Mouse (Mus musculus) cortical plate, adult 2 months (tissue): ENCODE measurements around the gene Spr. TPM values are rescaled to one million over a fixed set of nuclear protein-coding genes. Genes with fewer than 3 reads are reported as not detected.
"Not testable (repeated sequence)": the region's sequence is repeated elsewhere in the genome, so short reads cannot be mapped to it uniquely, and the experiment has no call there.

Source experiments
- H3K27ac ChIP-seq: fragments of 200-500 bp; 2 replicates; pipeline ENCODE4 v1.5.1; 2012; ENCODE audit warnings: low read length, control low read depth, inconsistent platforms; ENCODE audit not compliant: insufficient read depth
- H3K4me1 ChIP-seq: fragments of 200-500 bp; 2 replicates; pipeline ENCODE4 v1.6.1; 2011; ENCODE audit warnings: low read length; ENCODE audit not compliant: control insufficient read depth, insufficient read depth
- H3K4me3 ChIP-seq: fragments of 200-500 bp; 2 replicates; pipeline ENCODE4 v1.5.1; 2011; ENCODE audit warnings: mild to moderate bottlenecking, low read length, control low read depth; ENCODE audit not compliant: insufficient read depth
- CTCF ChIP-seq: fragments of 200-500 bp; IDR thresholded peaks from 2 replicates; pipeline ENCODE4 v1.5.1; 2011; ENCODE audit warnings: mild to moderate bottlenecking, control low read depth, low read length; ENCODE audit not compliant: insufficient read depth; ENCODE audit errors: extremely low read depth
- POLR2A ChIP-seq: fragments of 200-500 bp; IDR thresholded peaks from 2 replicates; pipeline ENCODE4 v1.6.1; 2011; ENCODE audit warnings: mild to moderate bottlenecking, low read length, control low read depth; ENCODE audit not compliant: insufficient read depth; ENCODE audit errors: extremely low read depth
- polyA plus RNA-seq: library from polyadenylated mRNA; depleted of rRNA; stranded (reverse); fragments of >200 nt; gene quantifications from 2 replicates; pipeline ENCODE4 v1.2.3, GENCODE M21; 2012; rRNA removed

The Spr gene
- 15.3 and 18.5 TPM in 2 replicates for polyA plus RNA-seq

- no peaks in the 10 kb centered on the region for H3K4me1 ChIP-seq
- H3K4me3 ChIP-seq, result peak within 1 kb of the TSS; percentile 61
- peak; percentile 77 for TF ChIP-seq CTCF
- peak; percentile 76 for TF ChIP-seq POLR2A
- H3K27ac ChIP-seq, result peak within 1 kb of the TSS; percentile 72
Measured at GRCm38 (mm10) chr6:85137217-85138035, at the start of gene Spr. Gene Spr (minus strand): TSS chr6:85137766.

- Histone ChIP-seq H3K4me1 (no peaks in the 10 kb centered on the region), H3K4me3 (peak overlapping the region; percentile 77), H3K27ac (no peak overlapping the region)
- TF ChIP-seq POLR2A (no peak), CTCF (no peak)
Measured at GRCm38 (mm10) chr6:85186744-85187059, 49.1 kb upstream of the Spr start.

DNA sequence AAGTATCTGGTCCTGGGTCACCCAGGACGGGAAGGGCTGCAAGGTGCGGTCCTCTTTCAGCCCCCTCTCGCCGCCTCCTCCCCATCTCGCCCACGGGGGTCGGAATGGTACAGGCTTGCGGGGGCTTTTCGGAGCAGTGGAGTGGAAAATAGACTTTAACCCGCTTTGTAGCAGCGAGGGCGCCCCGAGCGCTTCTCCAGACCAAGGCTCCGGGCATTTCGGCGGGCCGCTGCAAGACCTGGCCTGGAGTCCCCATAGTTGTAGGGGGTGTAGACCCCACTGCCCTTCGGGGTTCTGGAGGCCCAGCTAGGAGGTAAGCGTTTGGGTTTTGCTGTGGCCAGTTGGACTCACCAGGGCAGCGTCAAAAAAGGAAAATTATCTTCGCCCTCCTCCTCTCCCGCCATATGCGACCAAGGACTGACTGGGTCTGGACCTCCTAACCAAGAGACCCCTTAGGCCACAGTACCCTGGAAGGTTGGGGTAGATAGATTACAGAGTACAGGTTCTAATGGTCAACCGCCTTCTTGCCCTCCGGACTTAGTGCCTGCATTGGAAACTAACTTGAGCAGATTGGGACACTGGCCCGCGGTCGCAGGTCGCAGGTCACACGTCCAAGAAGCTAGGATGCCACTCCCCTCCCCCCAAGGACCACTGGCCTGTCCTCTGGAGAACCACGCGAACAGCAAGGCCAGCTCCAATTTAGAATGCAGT is 48.6 kb upstream of the Spr start:
- H3K27ac ChIP-seq, result no peak overlapping the region
- no peaks in the 10 kb centered on the region for H3K4me1 ChIP-seq
- H3K4me3 ChIP-seq, result peak overlapping the region; percentile 77; the same call in 1 of the 2 replicates
- TF ChIP-seq CTCF, result no peak

DNA sequence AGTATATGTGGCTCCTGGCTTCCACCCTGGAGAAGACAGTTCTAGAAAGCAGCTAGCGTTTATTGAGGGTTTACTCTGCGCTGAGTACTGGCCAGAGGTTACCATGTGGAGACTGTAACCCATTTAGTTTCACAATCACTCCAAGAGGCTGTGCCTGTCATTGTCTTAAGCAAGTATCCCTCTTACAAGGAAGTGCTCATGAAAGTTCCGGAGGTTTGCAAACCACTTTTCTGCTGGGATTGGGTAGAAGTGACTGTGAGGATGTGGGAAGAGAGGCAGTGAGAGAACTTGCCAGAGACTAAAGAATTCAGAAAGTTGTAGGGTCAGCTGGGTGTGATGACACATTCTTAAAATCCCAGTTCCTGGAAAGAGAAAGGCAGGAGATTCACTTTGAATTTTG is 46.4 kb upstream of the Spr start:
- Histone ChIP-seq H3K27ac (no peak overlapping the region), H3K4me3 (no peak overlapping the region), H3K4me1 (no peaks in the 10 kb centered on the region)
- no peak for TF ChIP-seq POLR2A

DNA sequence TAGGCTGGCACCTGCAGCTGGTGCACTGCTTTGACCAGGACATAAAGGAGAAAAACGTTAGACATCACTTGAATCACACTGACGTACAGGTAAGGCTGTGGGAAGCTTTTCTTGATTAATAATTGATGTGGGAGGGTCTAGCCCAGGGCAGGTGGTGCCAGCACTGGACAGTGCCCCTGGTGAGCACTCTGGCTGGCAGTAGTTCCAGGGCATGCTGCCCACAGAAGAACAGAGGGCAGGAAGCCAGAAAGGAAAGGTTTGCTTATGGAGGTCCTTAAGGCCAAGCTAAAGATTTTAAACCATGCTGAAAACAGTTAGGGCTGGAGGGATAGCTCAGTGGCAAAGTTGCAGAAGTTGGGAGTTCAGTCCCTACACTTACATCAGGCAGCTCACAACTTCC is 42.5 kb upstream of the Spr start:
- no peaks in the 10 kb centered on the region for H3K4me1 ChIP-seq
- no peak for TF ChIP-seq CTCF
- no peak for TF ChIP-seq POLR2A
- H3K27ac ChIP-seq, result no peak overlapping the region
- H3K4me3 ChIP-seq, result no peak overlapping the region

- H3K4me3 ChIP-seq, result no peak overlapping the region
- TF ChIP-seq POLR2A (no peak), CTCF (0 out of 2 replicates have a peak, but pooled peaks have one; percentile 16)
- H3K27ac ChIP-seq, result no peak overlapping the region
- no peaks in the 10 kb centered on the region for H3K4me1 ChIP-seq
Measured at GRCm38 (mm10) chr6:85179569-85179968, 42.0 kb upstream of the Spr start.

DNA sequence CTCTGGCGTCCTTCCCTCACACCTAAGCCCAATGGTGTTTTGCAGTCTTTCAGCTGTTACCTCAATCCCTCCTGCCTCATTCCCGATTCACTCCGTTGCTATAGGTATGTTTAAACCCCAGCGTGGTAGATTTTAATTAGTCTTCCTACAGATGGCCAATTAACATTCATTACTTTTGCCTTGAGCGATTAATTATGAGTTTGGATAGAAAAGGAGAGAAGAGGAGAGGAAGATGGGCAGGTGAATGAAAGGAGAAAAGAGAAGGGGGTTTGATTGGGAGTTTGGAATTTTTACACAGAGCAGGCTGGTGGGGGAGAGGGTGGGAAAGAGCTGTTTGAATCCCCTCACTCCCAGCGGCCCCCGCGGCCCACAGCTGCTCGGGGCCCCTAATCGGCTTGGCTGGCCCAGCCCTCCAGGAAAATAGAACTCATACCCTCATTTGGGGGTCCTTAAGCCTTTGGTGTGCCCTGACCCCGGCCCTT is 27.9 kb upstream of the Spr start:
- no peak overlapping the region for H3K27ac ChIP-seq
- H3K4me3 ChIP-seq, result no peak overlapping the region
- TF ChIP-seq POLR2A (no peak), CTCF (no peak)
- H3K4me1 ChIP-seq, result 0 out of 2 replicates have a peak, but pooled peaks cover 2% of the 10 kb centered on the region

GRCm38 (mm10) chr6:85160201-85160923 is 22.8 kb upstream of the Spr start:
- H3K4me1 ChIP-seq, result no peaks in the 10 kb centered on the region
- peak; percentile 82 for TF ChIP-seq CTCF
- TF ChIP-seq POLR2A, result no peak
- H3K4me3 ChIP-seq, result no peak overlapping the region
- H3K27ac ChIP-seq, result no peak overlapping the region

DNA sequence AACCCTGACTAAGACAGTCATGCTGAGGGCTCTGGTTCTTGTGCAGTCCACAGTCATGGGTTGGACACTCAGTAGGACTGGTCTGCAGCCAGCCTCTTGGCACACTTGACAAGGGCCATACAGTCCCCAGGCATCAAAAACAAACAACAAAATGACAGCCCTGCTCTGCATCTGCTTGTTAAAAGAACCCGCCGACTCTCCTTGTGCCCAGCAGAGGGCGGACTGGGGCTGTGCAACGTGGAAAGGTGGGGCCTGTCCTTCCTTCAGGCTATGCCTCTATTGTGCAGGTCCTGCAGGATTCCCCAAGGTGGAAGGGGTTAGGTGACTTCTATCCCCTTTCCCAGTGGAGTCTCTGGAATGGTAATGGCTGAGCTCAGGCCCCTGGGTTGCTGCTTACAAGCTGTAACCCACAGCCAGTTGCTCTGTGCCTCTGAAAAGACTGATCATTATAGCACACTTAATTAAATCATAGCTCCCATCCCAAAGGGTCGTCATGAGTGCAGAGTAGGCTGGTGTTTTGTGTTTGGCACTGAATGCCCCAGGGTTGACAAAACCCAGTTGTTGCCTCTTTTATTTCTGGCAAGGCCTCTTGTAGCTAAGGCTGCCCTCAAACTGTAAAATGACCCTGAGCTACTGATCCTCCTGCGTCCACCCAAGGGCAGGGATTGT is 21.7 kb upstream of the Spr start:
- peak; percentile 67 for TF ChIP-seq CTCF
- not testable (repeated sequence) for H3K4me3 ChIP-seq, H3K27ac ChIP-seq, H3K4me1 ChIP-seq

GRCm38 (mm10) chr6:85158040-85158804 is 20.7 kb upstream of the Spr start:
- not testable (repeated sequence) for H3K4me1 ChIP-seq, H3K4me3 ChIP-seq, H3K27ac ChIP-seq

DNA sequence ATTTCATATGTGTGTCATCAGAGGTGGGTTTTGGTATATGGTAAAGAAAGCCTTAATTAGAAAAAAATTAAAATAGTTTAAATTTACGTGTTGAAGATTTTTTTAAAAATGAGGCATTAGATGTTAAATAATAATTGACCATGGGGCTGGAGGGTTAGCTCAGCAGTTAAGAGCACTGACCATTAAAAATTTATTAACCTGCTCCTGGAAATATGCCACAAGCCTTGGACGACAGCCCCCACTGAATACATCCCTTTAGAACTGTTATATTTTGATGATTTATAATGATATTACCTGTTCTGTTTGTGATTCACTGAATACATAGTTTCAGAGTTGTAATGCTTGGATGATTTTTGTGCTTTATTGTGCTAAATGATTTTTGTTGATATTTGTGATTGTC is 19.0 kb upstream of the Spr start:
- not testable (repeated sequence) for H3K27ac ChIP-seq, H3K4me3 ChIP-seq, H3K4me1 ChIP-seq
